20 mouse cellular contexts compared by ENCODE assay signal in genomic region chr8:82374470-82374869, GRCm38 (mm10). TPM values are rescaled to one million over a fixed set of nuclear protein-coding genes. Genes with fewer than 3 reads are reported as not detected.
DNase-seq lines count a peak whose midpoint lies in the region; ATAC-seq and TF ChIP-seq lines count a peak whose summit lies in the region.
"Had no signal": no experiment of that assay in that cellular context is flagged by ENCODE, and none has a peak within 500 bp of the region (broad histone marks: within the 10 kb centered on the region; RNA-seq: fewer than 3 reads in every experiment).

No protein-coding gene starts in this region.

- H3K4me3 ChIP-seq in intestine, embryonic 16.5 days (ENCODE audit: low read length) = no peak overlapping the region
- no peak overlapping the region for H3K4me3 ChIP-seq in stomach, postnatal 0 days (ENCODE audit: low read depth, low read length)
- H3K4me3 ChIP-seq: gastrocnemius, adult 2 months; heart, embryonic 12.5 days; liver, embryonic 13.5 days; midbrain, embryonic 15.5 days had no signal

- DNase-seq in layer of hippocampus, adult 11-12 months (ENCODE audit: low spot score) = peak; percentile 5
- no peak for DNase-seq in layer of hippocampus, adult 8-10 months (ENCODE audit: low spot score in 2 of 2)
- peak; percentile 53 for DNase-seq in MEL-GATA-1-ER (ENCODE audit: extremely low read depth, low read depth)
- DNase-seq in stomach, postnatal 0 days (ENCODE audit: low spot score) = no peak
- DNase-seq in right cerebral cortex, adult 18-20 months = no peak
- DNase-seq in cerebellum, adult 11-12 months = no peak
- DNase-seq: adrenal gland, postnatal 10 days; cerebellum, postnatal 10 days; forebrain, postnatal 0 days; gastrocnemius, adult 2 months; kidney, adult 11 months; kidney, postnatal 14 days; left cerebral cortex, postnatal 4 days; liver, embryonic 13.5 days; lung, postnatal 10 days; thymus, adult 2 months had no signal

- peak; percentile 80 for ATAC-seq in intestine, embryonic 16.5 days
- ATAC-seq in stomach, postnatal 0 days (ENCODE audit: low FRiP score, low TSS enrichment) = peak; percentile 84
- ATAC-seq: forebrain, postnatal 0 days; midbrain, embryonic 15.5 days had no signal

- H3K9me3 ChIP-seq in intestine, embryonic 16.5 days (ENCODE audit: control insufficient read depth, low read length) = no peaks in the 10 kb centered on the region
- no peaks in the 10 kb centered on the region for H3K9me3 ChIP-seq in stomach, postnatal 0 days (ENCODE audit: control insufficient read depth, low read length)
- H3K9me3 ChIP-seq: heart, embryonic 12.5 days; liver, embryonic 13.5 days; midbrain, embryonic 15.5 days had no signal

- TF ChIP-seq EP300 in stomach, postnatal 0 days (optimal IDR thresholded peaks at IDR 0.05) = no peak

- peaks cover 4% of the 10 kb centered on the region for H3K4me1 ChIP-seq in intestine, embryonic 16.5 days (ENCODE audit: control insufficient read depth, insufficient read depth, low read length)
- no peaks in the 10 kb centered on the region for H3K4me1 ChIP-seq in stomach, postnatal 0 days (replicated peaks; ENCODE audit: control insufficient read depth, insufficient read depth)
- H3K4me1 ChIP-seq: midbrain, embryonic 15.5 days had no signal

- no peak overlapping the region for H3K9ac ChIP-seq in intestine, embryonic 16.5 days (ENCODE audit: low read depth, low read length)
- H3K9ac ChIP-seq in stomach, postnatal 0 days (ENCODE audit: low read length) = no peak overlapping the region
- H3K9ac ChIP-seq: forebrain, postnatal 0 days; heart, embryonic 12.5 days; liver, embryonic 13.5 days; midbrain, embryonic 15.5 days had no signal

- H3K4me2 ChIP-seq in intestine, embryonic 16.5 days (ENCODE audit: low read depth, low read length) = no peak overlapping the region
- no peak overlapping the region for H3K4me2 ChIP-seq in stomach, postnatal 0 days (replicated peaks; ENCODE audit: low read depth)
- H3K4me2 ChIP-seq: heart, embryonic 12.5 days; liver, embryonic 13.5 days; midbrain, embryonic 15.5 days had no signal

- 33% methylated on average over 4 of the region's 4 CpGs for WGBS in intestine, embryonic 16.5 days
- WGBS in stomach, postnatal 0 days = 43% methylated on average over 4 of the region's 4 CpGs

- no peaks in the 10 kb centered on the region for H3K36me3 ChIP-seq in intestine, embryonic 16.5 days (ENCODE audit: control insufficient read depth, insufficient read depth, low read length)
- no peaks in the 10 kb centered on the region for H3K36me3 ChIP-seq in stomach, postnatal 0 days (ENCODE audit: control insufficient read depth, insufficient read depth, low read length)
- H3K36me3 ChIP-seq: liver, embryonic 13.5 days; midbrain, embryonic 15.5 days had no signal

- H3K27me3 ChIP-seq in intestine, embryonic 16.5 days (replicated peaks; ENCODE audit: control insufficient read depth, insufficient read depth, low read length) = no peaks in the 10 kb centered on the region
- no peaks in the 10 kb centered on the region for H3K27me3 ChIP-seq in stomach, postnatal 0 days (ENCODE audit: control insufficient read depth, insufficient read depth, low read length)
- H3K27me3 ChIP-seq: heart, embryonic 12.5 days; liver, embryonic 13.5 days; midbrain, embryonic 15.5 days had no signal

- TF ChIP-seq CTCF in stomach, postnatal 0 days (IDR thresholded peaks at IDR 0.05; ENCODE audit: low read depth) = no peak

- 0 out of 2 replicates have a peak overlapping the region, but pooled peaks have one; percentile 18 for H3K27ac ChIP-seq in intestine, embryonic 16.5 days (ENCODE audit: low read length)
- no peak overlapping the region for H3K27ac ChIP-seq in stomach, postnatal 0 days (replicated peaks)
- H3K27ac ChIP-seq: gastrocnemius, adult 2 months; liver, embryonic 13.5 days; midbrain, embryonic 15.5 days had no signal

RNA-seq across cellular contexts. Expression of gene Il15, which starts 28.6 kb away (rescaled TPM):
- 1 to 10 TPM; 2.0 to 3.8 (median 2.6) TPM for total RNA-seq in layer of hippocampus, adult 8-10 months (2022)
- 11.3 and 12.1 TPM in 2 replicates for polyA plus RNA-seq in intestine, embryonic 16.5 days (2015; fragmentation: Nextera tagmentation; extraction: Ambion mirVana)
- 8.2 and 10.6 TPM in 2 replicates for polyA plus RNA-seq in stomach, postnatal 0 days (2015; fragmentation: Nextera tagmentation; extraction: Ambion mirVana)
- polyA plus RNA-seq: C2C12 had no signal

Comparison
In these comparisons a context has a peak if more than half of its experiments do, and no peak if none do; other contexts are left out.
1. DNase-seq: peak in layer of hippocampus, adult 11-12 months (single experiment) and MEL-GATA-1-ER (single experiment); none in layer of hippocampus, adult 8-10 months (0 of 2), stomach, postnatal 0 days (single experiment), right cerebral cortex, adult 18-20 months (single experiment) and cerebellum, adult 11-12 months (single experiment).